Mouse (Mus musculus): ENCODE data around the gene Kpnb1. TPM values are rescaled to one million over a fixed set of nuclear protein-coding genes. Genes with fewer than 3 reads are reported as not detected.

The Kpnb1 gene
- total RNA-seq, 4 experiments from 2014 or later, result 114 to 121 (median 120) TPM

DNA sequence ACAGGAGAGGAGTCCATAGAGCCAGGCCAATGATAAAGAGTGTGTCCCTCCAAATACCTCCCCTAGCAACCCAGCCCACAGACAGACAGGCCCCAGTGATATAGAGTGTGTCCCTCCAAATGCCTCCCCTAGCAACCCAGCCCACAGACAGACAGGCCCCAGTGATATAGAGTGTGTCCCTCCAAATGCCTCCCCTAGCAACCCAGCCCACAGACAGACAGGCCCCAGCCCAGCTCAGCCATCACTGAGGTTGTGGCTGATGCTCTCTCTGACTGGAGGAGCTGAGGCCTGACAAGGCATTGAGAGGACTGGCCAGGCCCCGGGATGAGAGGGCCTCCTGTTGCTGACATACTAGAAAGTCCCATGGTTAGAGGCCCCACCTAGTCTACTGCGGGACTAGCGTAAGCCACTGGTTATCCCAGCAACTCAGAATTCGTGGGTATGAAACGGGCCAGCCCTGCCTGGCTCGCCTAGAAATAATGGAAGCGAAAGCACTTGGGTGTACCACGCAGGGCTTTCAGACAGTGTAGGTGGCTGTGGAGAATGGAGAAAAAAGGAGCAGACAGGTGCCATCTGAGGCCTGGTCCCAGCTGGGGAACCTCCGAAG, 75.1 kb downstream of the Kpnb1 start:
- no peak for DNase-seq (ENCODE audit: low spot score in 2 of 2)

Small RNA genes within 50 kb of the gene (microRNA-seq; reads per million reads assigned to microRNA genes)
- gene Mir7235, result 0.42 to 1.5 reads per million in 2 experiments

Other genes with a start within 250 kb of the Kpnb1 start
- gene Pnpo, start 243.9 kb downstream of the Kpnb1 start, total RNA-seq (2022), result 10 to 100 TPM; 43.7 to 51.2 (median 48.6) TPM
- gene Sp2, start 204.9 kb downstream of the Kpnb1 start, total RNA-seq (2022), result 10 to 100 TPM; 10.7 to 15.0 (median 13.0) TPM
- 1 to 10 TPM; 1.1 to 2.0 (median 1.3) TPM for gene Sp6, start 174.5 kb downstream of the Kpnb1 start, total RNA-seq (2022)
- gene Scrn2, start 157.9 kb downstream of the Kpnb1 start, total RNA-seq (2022), result 1 to 10 TPM; 5.0 to 6.1 (median 5.4) TPM
- under 1 TPM in 3 of 4 experiments, not detected in 1; 0.28 to 0.91 (median 0.72) TPM for gene Lrrc46, start 146.5 kb downstream of the Kpnb1 start, total RNA-seq (2022)
- 10 to 100 TPM; 72.0 to 83.9 (median 75.5) TPM for gene Mrpl10, start 146.3 kb downstream of the Kpnb1 start, total RNA-seq (2022)
- 10 to 100 TPM; 14.1 to 19.1 (median 15.4) TPM for gene Osbpl7, start 137.3 kb downstream of the Kpnb1 start, total RNA-seq (2022)
- under 1 TPM; 0.14 to 0.37 (median 0.23) TPM for gene Tbx21, start 72.5 kb downstream of the Kpnb1 start, total RNA-seq (2022)
- gene Tbkbp1, start 36.4 kb downstream of the Kpnb1 start, total RNA-seq (2022), result 10 to 100 TPM; 54.8 to 63.2 (median 59.6) TPM
- 100 to 1,000 TPM; 139 to 152 (median 146) TPM for gene Npepps, start 92.8 kb upstream of the Kpnb1 start, total RNA-seq (2022)
- gene Mrpl45, start 127.8 kb upstream of the Kpnb1 start, total RNA-seq (2022), result 10 to 100 TPM; 22.5 to 27.2 (median 24.9) TPM
- gene Gpr179, start 164.2 kb upstream of the Kpnb1 start, total RNA-seq (2022), result under 1 TPM; 0.20 to 0.50 (median 0.28) TPM
- 10 to 100 TPM; 70.3 to 77.2 (median 75.1) TPM for gene Socs7, start 174.7 kb upstream of the Kpnb1 start, total RNA-seq (2022)
- gene Arhgap23, start 227.7 kb upstream of the Kpnb1 start, total RNA-seq (2022), result 10 to 100 TPM; 72.5 to 74.5 (median 73.4) TPM